Mouse (Mus musculus) forebrain, postnatal 0 days (tissue): ENCODE results near the gene Ripor3. TPM values are rescaled to one million over a fixed set of nuclear protein-coding genes. Genes with fewer than 3 reads are reported as not detected.
A peak's percentile ranks its signal among the peaks of the same experiment; 100 is the strongest.

Experiments used
- ATAC-seq: fragments of 200-750 bp; cut with Nextera tagmentation; 2 replicates; pipeline ENCODE4 v1.8.0; 2017; ENCODE audit warnings: mild to moderate bottlenecking, moderate library complexity
- DNase-seq: peaks from one replicate; pipeline ENCODE4 v3.0.0-alpha.2; 2015
- H3K27ac ChIP-seq: fragments of 300-500 bp; sonication (generic); 2 replicates; pipeline ENCODE4 v1.5.1; 2014; ENCODE audit warnings: low read depth, mild to moderate bottlenecking, antibody characterized with exemption, low read length, moderate library complexity, mixed read lengths
- H3K27me3 ChIP-seq: fragments of 300-500 bp; sonication (generic); 2 replicates; pipeline ENCODE4 v1.6.1; 2014; ENCODE audit warnings: mild to moderate bottlenecking, low read length, mixed read lengths; ENCODE audit not compliant: insufficient read depth
- H3K36me3 ChIP-seq: fragments of 300-500 bp; sonication (generic); 2 replicates; pipeline ENCODE4 v1.6.1; 2014; ENCODE audit warnings: mild to moderate bottlenecking, moderate library complexity; ENCODE audit not compliant: insufficient read depth
- H3K4me1 ChIP-seq: fragments of 300-500 bp; sonication (generic); 2 replicates; pipeline ENCODE4 v1.6.1; 2014; ENCODE audit warnings: antibody characterized with exemption; ENCODE audit not compliant: insufficient read depth
- H3K4me2 ChIP-seq: fragments of 300-500 bp; sonication (generic); 2 replicates; pipeline ENCODE4 v1.6.1; 2014; ENCODE audit warnings: low read depth, mild to moderate bottlenecking, moderate library complexity
- H3K4me3 ChIP-seq: fragments of 300-500 bp; sonication (generic); 2 replicates; pipeline ENCODE4 v1.5.1; 2014; ENCODE audit warnings: low read depth, low read length, mixed read lengths
- H3K9ac ChIP-seq: fragments of 300-500 bp; sonication (generic); 2 replicates; pipeline ENCODE4 v1.6.1; 2014; ENCODE audit warnings: mild to moderate bottlenecking
- H3K9me3 ChIP-seq: fragments of 300-500 bp; sonication (generic); 2 replicates; pipeline ENCODE4 v1.6.1; 2016; ENCODE audit warnings: low read length
- CTCF ChIP-seq: sonication (generic); IDR thresholded peaks from 2 replicates; pipeline ENCODE4 v1.5.1; 2016; ENCODE audit warnings: antibody characterized with exemption, control low read depth, low read depth
- WGBS: fragments of 180-500 bp; shearing (Covaris S2); extraction: QIAGEN DNeasy Blood & Tissue Kit; methylation state at CpG from one replicate; pipeline ENCODE4 v1.1.7; 2014; 5-methylcytosine and 5-hydroxymethylcytosine counted together
- polyA plus RNA-seq: library from polyadenylated mRNA; unstranded; fragments of >200 nt; fragmentation: Nextera tagmentation; extraction: Ambion mirVana; gene quantifications from 2 replicates; pipeline ENCODE4 v1.2.1, GENCODE M21; 2015
- total RNA-seq: library from RNA; depleted of rRNA; stranded (reverse); fragments of >200 nt; gene quantifications from 2 replicates; pipeline ENCODE4 v1.2.3, GENCODE M21; 2014

The Ripor3 gene
- total and polyA plus RNA-seq, 2 experiments from 2014 or later = 0.29 to 0.39 TPM

GRCm38 (mm10) chr2:167978271-167978670 lies 32.1 kb downstream of the Ripor3 start:
- no peak for ATAC-seq

GRCm38 (mm10) chr2:167975746-167976145 lies 34.7 kb downstream of the Ripor3 start:
- H3K4me2 ChIP-seq = no peak overlapping the region
- H3K4me3 ChIP-seq = no peak overlapping the region
- no peaks in the 10 kb centered on the region for H3K27me3 ChIP-seq
- no peaks in the 10 kb centered on the region for H3K9me3 ChIP-seq
- H3K4me1 ChIP-seq = no peaks in the 10 kb centered on the region
- no peak for TF ChIP-seq CTCF
- DNase-seq (no peak), ATAC-seq (no peak)
- no peak overlapping the region for H3K9ac ChIP-seq
- 96% methylated on average over 12 of the region's 12 CpGs for WGBS
- peaks cover 86% of the 10 kb centered on the region for H3K36me3 ChIP-seq
- H3K27ac ChIP-seq = no peak overlapping the region

More at GRCm38 (mm10) chr2:167978271-167978670, 32.1 kb downstream of the Ripor3 start:
- Histone ChIP-seq H3K9me3 (no peaks in the 10 kb centered on the region), H3K4me2 (no peak overlapping the region), H3K4me3 (no peak overlapping the region), H3K4me1 (no peaks in the 10 kb centered on the region), H3K9ac (no peak overlapping the region), H3K27ac (no peak overlapping the region), H3K27me3 (no peaks in the 10 kb centered on the region), H3K36me3 (peaks cover 69% of the 10 kb centered on the region)
- 96% methylated on average over 10 of the region's 10 CpGs for WGBS
- TF ChIP-seq CTCF = no peak
- DNase-seq = no peak

- H3K9me3 ChIP-seq = no peaks in the 10 kb centered on the region
- H3K27me3 ChIP-seq = no peaks in the 10 kb centered on the region
- WGBS = 31% methylated on average over 1 of the region's 1 CpGs
- no peak overlapping the region for H3K4me3 ChIP-seq
- no peak overlapping the region for H3K9ac ChIP-seq
- H3K4me1 ChIP-seq = no peaks in the 10 kb centered on the region
- ATAC-seq (no peak), DNase-seq (no peak)
- no peak overlapping the region for H3K27ac ChIP-seq
- H3K4me2 ChIP-seq = no peak overlapping the region
- no peak for TF ChIP-seq CTCF
- H3K36me3 ChIP-seq = peaks cover 82% of the 10 kb centered on the region
These were observed 37.6 kb downstream of the Ripor3 start for GRCm38 (mm10) chr2:167972809-167973208.

- Histone ChIP-seq H3K9me3 (no peaks in the 10 kb centered on the region), H3K4me3 (no peak overlapping the region), H3K4me1 (no peaks in the 10 kb centered on the region), H3K27ac (no peak overlapping the region), H3K36me3 (peaks cover 82% of the 10 kb centered on the region), H3K4me2 (no peak overlapping the region), H3K27me3 (no peaks in the 10 kb centered on the region), H3K9ac (no peak overlapping the region)
- 78% methylated on average over 5 of the region's 5 CpGs for WGBS
- no peak for TF ChIP-seq CTCF
- no peak for DNase-seq
- no peak for ATAC-seq
These were observed 38.3 kb downstream of the Ripor3 start for GRCm38 (mm10) chr2:167972146-167972545.

- H3K9ac ChIP-seq = no peak overlapping the region
- peak; percentile 21 for DNase-seq
- WGBS = 40% methylated on average over 10 of the region's 10 CpGs
- no peaks in the 10 kb centered on the region for H3K9me3 ChIP-seq
- H3K27ac ChIP-seq = no peak overlapping the region
- no peaks in the 10 kb centered on the region for H3K27me3 ChIP-seq
- no peak for ATAC-seq
- no peak overlapping the region for H3K4me3 ChIP-seq
- H3K4me1 ChIP-seq = no peaks in the 10 kb centered on the region
- TF ChIP-seq CTCF = no peak
- peaks cover 83% of the 10 kb centered on the region for H3K36me3 ChIP-seq
- H3K4me2 ChIP-seq = no peak overlapping the region
These were observed 40.4 kb downstream of the Ripor3 start for GRCm38 (mm10) chr2:167969851-167970541.

GRCm38 (mm10) chr2:167968504-167968903 lies 41.9 kb downstream of the Ripor3 start:
- H3K27ac ChIP-seq = no peak overlapping the region
- H3K4me1 ChIP-seq = no peaks in the 10 kb centered on the region
- H3K9ac ChIP-seq = no peak overlapping the region
- ATAC-seq (no peak), DNase-seq (no peak)
- no peak overlapping the region for H3K4me2 ChIP-seq
- H3K4me3 ChIP-seq = no peak overlapping the region
- H3K9me3 ChIP-seq = no peaks in the 10 kb centered on the region
- no peaks in the 10 kb centered on the region for H3K27me3 ChIP-seq
- 92% methylated on average over 7 of the region's 7 CpGs for WGBS
- TF ChIP-seq CTCF = no peak
- peaks cover 83% of the 10 kb centered on the region for H3K36me3 ChIP-seq

GRCm38 (mm10) chr2:167965911-167966310 lies 44.5 kb downstream of the Ripor3 start:
- Histone ChIP-seq H3K9ac (no peak overlapping the region), H3K27ac (no peak overlapping the region), H3K4me3 (no peak overlapping the region), H3K9me3 (no peaks in the 10 kb centered on the region), H3K36me3 (peaks cover 64% of the 10 kb centered on the region), H3K4me1 (no peaks in the 10 kb centered on the region), H3K4me2 (no peak overlapping the region), H3K27me3 (no peaks in the 10 kb centered on the region)
- DNase-seq = no peak
- 79% methylated on average over 3 of the region's 3 CpGs for WGBS
- no peak for TF ChIP-seq CTCF
- ATAC-seq = no peak
